Mouse (Mus musculus): Measurements from ENCODE around the gene Tinf2.

Gene Tinf2

GRCm38 (mm10) chr14:55702761-55703160, 21.1 kb upstream of the Tinf2 start:
- no peak for DNase-seq

GRCm38 (mm10) chr14:55701131-55701530, 19.5 kb upstream of the Tinf2 start:
- no peak for DNase-seq

- DNase-seq: no peak
These were observed 15.6 kb upstream of the Tinf2 start for GRCm38 (mm10) chr14:55697226-55697625.

- no peak for DNase-seq
These were observed 7.8 kb upstream of the Tinf2 start for GRCm38 (mm10) chr14:55689433-55689832.

- no peak for DNase-seq
These were observed 486 bp upstream of the Tinf2 start for GRCm38 (mm10) chr14:55682118-55682493.

GRCm38 (mm10) chr14:55677615-55678014, 4.0 kb downstream of the Tinf2 start:
- DNase-seq: no peak

GRCm38 (mm10) chr14:55672741-55673060, 8.9 kb downstream of the Tinf2 start:
- no peak for DNase-seq

GRCm38 (mm10) chr14:55671833-55672740, 9.5 kb downstream of the Tinf2 start, which contains the start of the genes Gmpr2 and Nedd8:
Gmpr2 (plus strand) TSS chr14:55671941.
Nedd8 (minus strand) TSS chr14:55672124.
- DNase-seq: peak; percentile 95

- no peak for DNase-seq
These were observed 10.2 kb downstream of the Tinf2 start for GRCm38 (mm10) chr14:55671486-55671832.

- DNase-seq: no peak
These were observed 21.0 kb downstream of the Tinf2 start for GRCm38 (mm10) chr14:55660636-55661035.

GRCm38 (mm10) chr14:55659960-55660573, 21.6 kb downstream of the Tinf2 start, which contains the start of gene Mdp1:
Mdp1 (minus strand) TSS chr14:55660508.
- DNase-seq: peak; percentile 80

- DNase-seq: peak; percentile 51
These were observed 23.6 kb downstream of the Tinf2 start for GRCm38 (mm10) chr14:55658011-55658410.

GRCm38 (mm10) chr14:55656935-55657334, 24.7 kb downstream of the Tinf2 start:
- no peak for DNase-seq

- DNase-seq: no peak
These were observed 30.1 kb downstream of the Tinf2 start for GRCm38 (mm10) chr14:55651528-55651927.

GRCm38 (mm10) chr14:55649884-55650283, 31.7 kb downstream of the Tinf2 start, which contains the start of gene Tssk4:
Tssk4 (plus strand) TSS chr14:55650184.
- no peak for DNase-seq

GRCm38 (mm10) chr14:55644261-55644888, 37.2 kb downstream of the Tinf2 start:
- peak; percentile 12 for DNase-seq

GRCm38 (mm10) chr14:55643060-55643907, 38.3 kb downstream of the Tinf2 start, which contains the start of gene Tm9sf1:
Tm9sf1 (minus strand) TSS chr14:55643806.
- DNase-seq: peak; percentile 95

GRCm38 (mm10) chr14:55642679-55643059, 39.0 kb downstream of the Tinf2 start:
- no peak for DNase-seq

- DNase-seq: no peak
These were observed 40.3 kb downstream of the Tinf2 start for GRCm38 (mm10) chr14:55641291-55641690.

- no peak for DNase-seq
These were observed 40.8 kb downstream of the Tinf2 start for GRCm38 (mm10) chr14:55640816-55641215.

GRCm38 (mm10) chr14:55637795-55638194, 43.8 kb downstream of the Tinf2 start, which contains the start of gene Gm49378:
Gm49378 (minus strand) TSS chr14:55637895.
- no peak for DNase-seq

GRCm38 (mm10) chr14:55635523-55636007, 46.1 kb downstream of the Tinf2 start, which contains the start of gene Ipo4:
Ipo4 (minus strand) TSS chr14:55635957.
- DNase-seq: peak; percentile 87
